Mouse (Mus musculus) heart, adult 2 months (tissue): ENCODE data around the gene Padi3. TPM values are rescaled to one million over a fixed set of nuclear protein-coding genes. Genes with fewer than 3 reads are reported as not detected.

ENCODE experiments used
- DNase-seq, 2 experiments: peaks; one replicate each; pipeline ENCODE4 v3.0.0; 2021
- H3K27ac ChIP-seq: fragments of 200-600 bp; 2 replicates; pipeline ENCODE4 v1.8.1; 2022
- H3K27me3 ChIP-seq: fragments of 200-500 bp; 2 replicates; pipeline ENCODE4 v1.6.1; 2012; ENCODE audit warnings: mild to moderate bottlenecking, low read length, inconsistent platforms, mixed read lengths; ENCODE audit not compliant: control insufficient read depth, insufficient read depth
- H3K36me3 ChIP-seq: fragments of 200-500 bp; 2 replicates; pipeline ENCODE4 v1.6.1; 2012; ENCODE audit warnings: low read length, inconsistent platforms; ENCODE audit not compliant: control insufficient read depth, insufficient read depth
- H3K4me1 ChIP-seq: fragments of 200-500 bp; 2 replicates; pipeline ENCODE4 v1.6.1; 2011; ENCODE audit warnings: low read length; ENCODE audit not compliant: control insufficient read depth, insufficient read depth
- H3K4me3 ChIP-seq: fragments of 200-600 bp; 2 replicates; pipeline ENCODE4 v1.8.1; 2022
- H3K79me2 ChIP-seq: fragments of 200-500 bp; replicated peaks from 2 replicates; pipeline ENCODE4 v1.6.1; 2012; ENCODE audit warnings: mild to moderate bottlenecking, inconsistent platforms, low read length, moderate library complexity, mixed read lengths; ENCODE audit not compliant: control insufficient read depth, insufficient read depth
- H3K9ac ChIP-seq: fragments of 200-500 bp; 2 replicates; pipeline ENCODE4 v1.6.1; 2012; ENCODE audit warnings: low read depth, mild to moderate bottlenecking, control low read depth, inconsistent platforms, low read length, mixed read lengths
- CTCF ChIP-seq: fragments of 200-600 bp; IDR thresholded peaks from 2 replicates; pipeline ENCODE4 v1.8.1; 2022; ENCODE audit warnings: antibody characterized with exemption, mild to moderate bottlenecking, moderate library complexity
- EP300 ChIP-seq: fragments of 200-500 bp; IDR thresholded peaks from 2 replicates; pipeline ENCODE4 v1.6.1; 2011; ENCODE audit warnings: low read depth, low read length, control low read depth; ENCODE audit not compliant: insufficient read depth
- POLR2A ChIP-seq: fragments of 200-500 bp; IDR thresholded peaks from 2 replicates; pipeline ENCODE4 v1.6.1; 2011; ENCODE audit warnings: mild to moderate bottlenecking, low read depth, low read length, control low read depth; ENCODE audit not compliant: insufficient read depth
- WGBS: fragments of 180-500 bp; shearing (Covaris S2); methylation state at CpG from one replicate; pipeline ENCODE4 v1.1.7; 2018; 5-methylcytosine and 5-hydroxymethylcytosine counted together
- intact Hi-C: fragments of 180-260 bp; cut with DNase I; formaldehyde crosslinking; loops from one replicate; pipeline ENCODE4 v1.15.1; 2025
- polyA plus RNA-seq: library from polyadenylated mRNA; depleted of rRNA; stranded (reverse); fragments of >200 nt; gene quantifications from 2 replicates; pipeline ENCODE4 v1.2.3, GENCODE M21; 2012
- total RNA-seq, 2 experiments: library from RNA; stranded (reverse); gene quantifications; 2 replicates each; pipeline ENCODE4 v1.2.3; 2021

Padi3 gene
- total and polyA plus RNA-seq, 3 experiments, result 0.09 to 0.16 TPM; not detected in 1

DNA sequence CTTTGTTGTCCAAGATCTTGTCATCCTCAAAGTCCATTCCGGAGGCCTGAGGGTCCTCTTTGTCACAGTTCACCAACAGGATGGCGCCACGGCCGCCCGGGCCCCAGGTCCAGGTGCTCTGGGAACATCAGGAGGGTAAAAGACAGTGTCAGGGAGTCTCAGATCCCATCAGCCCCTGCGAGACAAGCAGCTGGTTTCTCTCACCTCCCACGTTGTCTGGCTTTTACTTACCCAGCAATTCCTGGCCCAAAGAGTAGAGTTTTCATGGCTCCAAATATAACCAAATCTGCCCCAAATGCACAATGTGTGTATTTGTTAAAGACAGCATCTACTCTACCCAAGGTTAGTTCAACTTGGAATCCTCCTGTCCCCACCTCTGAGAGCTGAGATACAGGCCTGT is 48.8 kb downstream of the Padi3 start:
- Histone ChIP-seq H3K27me3 (no peaks in the 10 kb centered on the region), H3K4me3 (no peak overlapping the region), H3K79me2 (no peaks in the 10 kb centered on the region), H3K36me3 (no peaks in the 10 kb centered on the region), H3K27ac (no peak overlapping the region), H3K9ac (no peak overlapping the region), H3K4me1 (no peaks in the 10 kb centered on the region)
- WGBS, result 81% methylated on average over 7 of the region's 7 CpGs
- no peak for DNase-seq
- TF ChIP-seq CTCF, result no peak
- TF ChIP-seq POLR2A, result no peak
- no peak for TF ChIP-seq EP300
- intact Hi-C loops, result no loop called here

DNA sequence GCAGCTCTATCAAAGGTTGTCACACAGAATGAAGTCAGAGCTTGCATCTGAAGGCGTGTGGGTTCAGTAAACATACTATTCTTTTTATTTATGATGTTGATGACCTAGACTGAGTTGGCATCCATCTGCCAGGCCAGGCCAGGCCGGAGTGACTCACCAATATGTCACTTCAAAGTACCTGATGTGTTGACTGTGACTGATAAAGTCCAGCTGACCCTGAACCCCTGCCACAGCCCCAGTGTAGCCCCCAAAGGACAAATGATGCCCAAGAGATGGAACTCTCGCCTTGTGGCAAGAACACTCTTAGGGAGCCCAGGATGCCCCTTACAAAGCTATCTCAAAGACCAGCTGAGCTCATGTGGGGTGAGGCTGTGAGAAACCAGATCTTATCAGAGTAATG is 54.6 kb downstream of the Padi3 start:
- intact Hi-C loops, result no loop called here
- no peak for DNase-seq
- Histone ChIP-seq H3K36me3 (no peaks in the 10 kb centered on the region), H3K4me3 (no peak overlapping the region), H3K4me1 (no peaks in the 10 kb centered on the region), H3K79me2 (no peaks in the 10 kb centered on the region), H3K9ac (no peak overlapping the region), H3K27ac (no peak overlapping the region), H3K27me3 (no peaks in the 10 kb centered on the region)
- TF ChIP-seq CTCF, result no peak
- TF ChIP-seq POLR2A, result no peak
- no peak for TF ChIP-seq EP300
- 76% methylated on average over 3 of the region's 3 CpGs for WGBS

DNA sequence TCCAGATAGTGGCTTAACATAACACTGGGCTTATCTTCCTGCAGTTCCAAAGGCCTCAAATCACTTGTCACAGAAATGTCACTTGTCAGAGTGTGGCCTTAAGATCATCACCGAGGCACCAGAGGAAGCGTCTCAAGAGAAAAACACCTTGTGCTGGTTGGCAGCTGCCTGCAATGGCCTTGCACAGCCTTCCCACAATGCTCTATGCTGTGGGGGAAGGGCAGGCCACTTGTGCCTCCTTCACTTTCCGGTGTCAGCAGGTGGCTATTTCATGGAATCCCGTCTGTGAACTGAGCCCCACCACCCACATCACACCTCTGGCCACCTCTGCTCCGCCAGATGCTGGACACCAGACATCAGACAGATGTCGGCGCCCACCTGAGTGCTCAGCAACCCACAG is 57.1 kb downstream of the Padi3 start:
- H3K79me2 ChIP-seq, result no peaks in the 10 kb centered on the region
- intact Hi-C loops, result no loop called here
- no peak for TF ChIP-seq EP300
- TF ChIP-seq CTCF, result no peak
- no peak for TF ChIP-seq POLR2A
- no peaks in the 10 kb centered on the region; the same call in 1 of the 2 replicates for H3K27me3 ChIP-seq
- H3K27ac ChIP-seq, result no peak overlapping the region
- H3K4me1 ChIP-seq, result no peaks in the 10 kb centered on the region
- no peak overlapping the region for H3K4me3 ChIP-seq
- 54% methylated on average over 7 of the region's 7 CpGs for WGBS
- no peak overlapping the region for H3K9ac ChIP-seq
- H3K36me3 ChIP-seq, result no peaks in the 10 kb centered on the region
- no peak for DNase-seq

DNA sequence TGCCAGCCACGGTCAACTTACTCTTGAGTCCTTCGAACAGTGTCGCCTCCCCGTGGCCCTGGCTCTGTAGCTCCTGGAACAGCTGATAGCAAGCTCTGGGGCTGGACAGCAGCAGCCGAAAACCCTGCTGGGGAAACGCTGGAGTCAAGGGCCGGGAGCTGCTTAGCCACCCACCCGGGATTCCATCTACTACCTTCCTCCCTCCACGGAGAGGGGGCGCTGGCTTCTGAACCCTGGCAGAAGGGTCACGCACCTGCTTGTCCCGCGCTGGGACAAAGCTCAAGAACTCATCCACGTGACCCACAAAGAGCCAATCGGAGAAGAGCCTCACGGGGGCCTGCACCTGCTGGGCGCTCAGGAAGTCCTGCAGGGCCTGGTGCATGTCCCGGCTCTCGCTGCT is 60.1 kb downstream of the Padi3 start:
- Histone ChIP-seq H3K36me3 (no peaks in the 10 kb centered on the region), H3K27me3 (no peaks in the 10 kb centered on the region; the same call in 1 of the 2 replicates), H3K4me1 (peaks cover 2% of the 10 kb centered on the region; the same call in 1 of the 2 replicates), H3K4me3 (no peak overlapping the region), H3K27ac (no peak overlapping the region), H3K9ac (no peak overlapping the region), H3K79me2 (no peaks in the 10 kb centered on the region)
- TF ChIP-seq CTCF, result no peak
- TF ChIP-seq POLR2A, result no peak
- TF ChIP-seq EP300, result no peak
- 20% methylated on average over 19 of the region's 19 CpGs for WGBS
- intact Hi-C loops, result no loop called here
- peak in 1 of 2 experiments; percentile 35 for DNase-seq

DNA sequence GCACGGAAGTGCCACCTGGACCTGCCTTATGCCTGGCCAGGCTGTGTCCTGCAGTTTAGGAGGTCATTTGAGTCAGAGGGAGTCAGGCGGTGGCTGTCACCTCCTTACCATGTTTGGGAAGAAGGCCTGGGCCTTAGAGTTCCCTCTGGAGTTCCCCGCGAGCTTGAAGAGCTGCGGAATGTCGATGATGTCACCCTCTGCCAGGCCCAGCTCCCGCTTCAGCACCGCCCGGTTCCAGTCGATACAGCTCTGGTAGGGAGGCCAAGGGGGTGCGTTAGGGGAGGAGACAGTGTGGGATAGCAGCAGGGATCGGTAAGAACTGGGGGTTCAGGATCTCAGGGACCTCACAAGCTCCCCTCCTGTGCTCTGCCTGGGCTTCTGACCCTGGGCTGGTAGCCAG is 62.5 kb downstream of the Padi3 start:
- Histone ChIP-seq H3K27ac (no peak overlapping the region), H3K4me3 (no peak overlapping the region), H3K36me3 (no peaks in the 10 kb centered on the region), H3K79me2 (no peaks in the 10 kb centered on the region), H3K4me1 (peaks cover 2% of the 10 kb centered on the region; the same call in 1 of the 2 replicates), H3K9ac (peak overlapping the region; percentile 33; the same call in 1 of the 2 replicates), H3K27me3 (no peaks in the 10 kb centered on the region; the same call in 1 of the 2 replicates)
- peak in 1 of 2 experiments; percentile 29 for DNase-seq
- TF ChIP-seq EP300 (0 out of 2 replicates have a peak, but pooled peaks have one; percentile 26), CTCF (no peak), POLR2A (no peak)
- intact Hi-C loops, result no loop called here
- WGBS, result 10% methylated on average over 12 of the region's 12 CpGs

DNA sequence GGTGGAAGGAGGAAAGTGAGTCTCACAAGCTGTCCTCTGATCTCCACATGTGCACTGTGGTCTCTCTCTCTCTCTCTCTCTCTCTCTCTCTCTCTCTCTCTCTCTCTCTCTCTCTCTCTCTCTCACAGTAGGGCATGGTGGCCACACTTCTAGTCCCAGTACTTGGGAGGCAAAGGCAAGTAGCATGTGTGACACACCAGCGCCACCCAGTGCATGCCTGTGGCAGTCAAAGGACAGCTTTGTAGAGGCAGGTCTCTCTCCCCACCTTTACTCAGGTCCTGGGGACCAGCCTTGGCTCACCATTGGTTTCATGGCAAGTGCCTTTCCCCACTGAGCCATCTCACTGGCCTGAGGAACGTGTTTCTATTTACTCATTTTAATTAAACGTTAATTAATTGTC is 65.8 kb downstream of the Padi3 start:
- no peak overlapping the region for H3K9ac ChIP-seq
- H3K4me3 ChIP-seq, result no peak overlapping the region
- no peak overlapping the region for H3K27ac ChIP-seq
- H3K36me3 ChIP-seq, result no peaks in the 10 kb centered on the region
- 24% methylated on average over 3 of the region's 3 CpGs for WGBS
- H3K27me3 ChIP-seq, result no peaks in the 10 kb centered on the region
- DNase-seq, result peak; percentile 23 to 33
- H3K4me1 ChIP-seq, result peaks cover 2% of the 10 kb centered on the region; the same call in 1 of the 2 replicates
- intact Hi-C loops, result no loop called here
- no peaks in the 10 kb centered on the region for H3K79me2 ChIP-seq
- TF ChIP-seq CTCF (peak; percentile 55), EP300 (no peak)
